Mouse (Mus musculus): ENCODE data around the gene Large2.
"Not testable (repeated sequence)": the region's sequence is repeated elsewhere in the genome, so short reads cannot be mapped to it uniquely, and the experiment has no call there.

The Large2 gene

DNA sequence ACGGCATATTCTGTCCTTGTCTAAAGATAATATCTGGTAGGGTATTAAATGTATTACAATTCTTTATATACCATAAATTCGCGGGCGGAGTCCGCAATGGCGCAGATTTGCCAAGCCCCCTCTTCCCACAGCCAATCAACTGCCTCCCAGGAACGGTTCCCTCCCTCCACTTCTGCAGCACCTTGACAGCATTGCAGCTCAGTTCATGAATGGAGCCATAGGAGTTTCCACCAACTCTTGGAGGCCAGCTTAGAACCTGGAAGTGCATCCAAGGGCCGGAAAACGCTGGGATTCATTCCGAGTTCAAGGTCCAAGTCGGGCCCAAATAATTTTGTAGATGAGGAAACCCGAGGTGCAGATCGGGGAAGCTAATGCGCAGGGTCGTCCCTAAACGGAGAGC, at the start of gene Large2, which contains the start of gene Pex16:
Gene Large2, minus strand, starts transcription at position 356 of the 400 bp plus-strand sequence.
Gene Pex16, plus strand, starts transcription at position 163 of the 400 bp plus-strand sequence.
- peak; percentile 77 for DNase-seq (ENCODE audit: low read depth)

DNA sequence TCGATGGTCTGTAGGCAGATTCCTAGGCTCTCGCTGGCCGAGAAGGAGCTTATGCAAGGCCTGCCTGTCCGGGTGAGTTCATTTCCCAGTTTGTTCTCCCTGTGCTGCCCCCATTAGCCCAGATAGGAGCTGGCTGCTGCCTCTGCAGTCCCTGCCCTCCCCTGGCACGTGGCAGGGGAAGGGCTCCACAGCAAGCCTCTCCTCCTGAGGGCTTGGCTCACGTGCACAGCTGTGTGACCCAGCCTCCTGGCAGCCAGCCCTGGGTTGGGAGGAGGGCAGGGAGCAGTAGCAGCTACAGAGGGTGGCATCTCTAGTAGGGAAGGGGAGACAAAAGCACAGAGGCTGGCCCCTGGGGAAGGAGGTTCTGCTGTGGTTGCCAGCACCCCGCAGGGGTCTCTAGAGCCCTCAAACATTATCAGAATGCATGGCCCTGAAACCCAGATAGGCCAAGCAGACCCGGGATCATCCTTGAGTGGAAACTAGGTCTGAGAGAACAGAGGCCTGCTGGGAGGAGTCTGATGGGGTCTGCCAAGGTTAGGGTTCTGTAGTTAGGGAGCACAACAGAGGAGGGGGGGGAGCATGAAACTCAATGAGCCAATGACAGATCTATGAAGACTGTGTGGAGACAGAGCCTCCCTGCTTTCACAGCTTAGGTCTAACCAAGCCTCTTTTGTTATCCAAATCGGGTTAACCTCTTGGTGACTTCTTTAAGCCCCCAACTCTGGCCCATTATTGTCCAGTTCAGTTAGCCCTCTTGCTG, 49.2 kb upstream of the Large2 start:
- no peak for DNase-seq (ENCODE audit: low read depth)

DNA sequence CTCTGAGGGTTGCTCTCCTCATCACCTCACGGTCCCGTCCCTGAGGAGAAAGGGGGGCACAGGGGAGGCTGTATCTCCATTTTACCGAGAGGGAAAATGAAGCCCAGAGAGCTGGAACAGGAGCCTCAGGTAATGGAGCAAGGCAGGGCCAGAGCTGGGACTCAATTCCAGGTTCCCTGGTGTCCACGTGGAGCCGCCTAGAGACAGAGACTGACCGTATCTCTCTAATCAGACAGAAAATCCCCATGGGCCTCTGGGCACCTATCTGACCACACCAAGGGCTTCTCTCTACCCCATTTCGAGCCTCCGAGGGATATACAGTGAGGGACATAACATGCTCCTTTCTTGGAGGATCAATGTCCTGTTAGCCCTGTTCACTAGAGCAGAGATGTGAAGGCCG, 48.5 kb upstream of the Large2 start:
- DNase-seq (ENCODE audit: low read depth): no peak

DNA sequence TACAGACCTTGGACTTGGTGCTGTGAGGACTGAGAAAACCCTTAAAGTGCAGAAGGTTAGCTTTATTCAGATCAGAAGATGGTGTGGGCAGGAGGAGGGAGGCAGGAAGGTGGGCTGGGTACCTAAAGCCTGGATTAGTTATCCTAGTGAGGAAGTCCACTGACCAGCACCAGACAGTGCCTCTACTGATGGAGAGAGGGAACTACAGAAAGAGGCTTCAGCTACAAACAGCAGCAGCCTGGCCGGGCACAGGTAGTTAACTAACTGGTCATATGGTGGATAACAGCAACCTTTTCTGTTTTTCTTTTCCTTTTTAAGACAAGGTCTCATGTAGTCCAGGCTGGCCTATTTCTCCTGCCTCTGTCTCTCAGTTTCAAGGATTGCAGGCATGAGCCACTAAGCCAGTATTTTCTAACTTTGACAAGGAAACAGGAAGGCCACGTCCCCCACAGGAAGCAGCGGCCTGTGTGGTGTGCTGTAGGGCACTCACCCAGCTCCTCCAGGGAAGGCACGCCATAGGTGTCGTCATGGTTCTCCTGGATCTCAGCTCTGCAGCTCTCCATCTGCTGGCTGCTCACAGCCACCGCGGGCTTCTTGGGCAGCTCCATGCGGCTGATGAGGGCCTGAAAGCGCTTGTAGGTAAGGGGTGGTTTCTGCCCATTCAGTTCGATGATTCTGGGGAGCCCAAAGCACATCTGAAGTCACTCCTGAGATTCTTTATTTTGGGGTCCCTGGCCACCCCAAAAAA, 47.9 kb upstream of the Large2 start:
- DNase-seq (ENCODE audit: low read depth): peak; percentile 38

DNA sequence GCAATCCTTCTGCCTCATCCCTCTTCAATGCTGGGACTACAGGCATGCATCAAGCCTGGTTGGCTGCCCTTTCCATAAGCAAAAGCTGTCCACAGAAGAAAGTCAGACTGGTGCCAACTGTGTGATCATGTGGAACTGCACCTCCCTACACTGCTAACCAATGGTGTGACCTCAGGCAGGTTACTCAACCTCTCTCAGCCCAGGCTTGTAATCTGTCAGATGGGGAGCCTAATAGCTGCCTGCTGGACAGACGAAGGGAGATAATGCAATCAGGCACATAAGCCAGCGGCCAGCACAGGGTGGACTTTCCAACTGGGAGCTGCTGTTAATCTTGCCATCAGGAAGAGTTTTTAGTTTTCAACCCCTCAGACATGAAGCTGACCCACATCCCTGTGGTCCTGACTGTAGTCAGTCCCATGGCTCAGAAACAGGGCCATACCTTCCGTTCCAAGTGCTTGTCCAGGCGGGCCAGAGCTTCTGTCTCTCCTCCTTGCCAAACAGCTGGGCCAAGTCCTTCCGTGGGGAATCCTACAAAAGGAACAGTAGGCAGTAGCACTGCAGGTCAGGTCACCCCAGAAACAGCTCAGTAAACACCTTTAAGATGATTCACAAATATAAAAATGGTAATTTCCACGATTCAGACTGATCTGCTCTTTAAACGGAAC, 47.2 kb upstream of the Large2 start:
- no peak for DNase-seq (ENCODE audit: low read depth)

DNA sequence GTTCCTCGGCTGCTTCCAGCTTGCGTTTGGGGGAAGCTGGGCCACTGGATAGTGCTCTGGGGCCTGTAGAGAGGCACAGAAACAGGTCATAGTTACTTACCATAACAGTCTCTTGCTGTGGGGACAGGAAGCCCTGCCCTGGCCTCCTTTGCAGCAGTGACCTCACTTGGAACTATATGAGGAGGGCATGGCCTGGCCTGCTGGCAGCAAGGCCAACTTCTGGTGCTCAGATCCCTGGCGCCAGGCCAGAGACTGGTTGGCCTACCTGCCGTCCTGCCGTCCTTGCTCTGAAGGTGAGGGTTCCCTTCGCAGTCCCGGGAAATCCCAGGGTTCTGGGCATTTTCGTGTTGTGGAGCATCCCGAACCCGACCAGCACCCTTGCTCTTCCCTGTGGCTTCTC, 37.0 kb upstream of the Large2 start:
- DNase-seq (ENCODE audit: low read depth): no peak

DNA sequence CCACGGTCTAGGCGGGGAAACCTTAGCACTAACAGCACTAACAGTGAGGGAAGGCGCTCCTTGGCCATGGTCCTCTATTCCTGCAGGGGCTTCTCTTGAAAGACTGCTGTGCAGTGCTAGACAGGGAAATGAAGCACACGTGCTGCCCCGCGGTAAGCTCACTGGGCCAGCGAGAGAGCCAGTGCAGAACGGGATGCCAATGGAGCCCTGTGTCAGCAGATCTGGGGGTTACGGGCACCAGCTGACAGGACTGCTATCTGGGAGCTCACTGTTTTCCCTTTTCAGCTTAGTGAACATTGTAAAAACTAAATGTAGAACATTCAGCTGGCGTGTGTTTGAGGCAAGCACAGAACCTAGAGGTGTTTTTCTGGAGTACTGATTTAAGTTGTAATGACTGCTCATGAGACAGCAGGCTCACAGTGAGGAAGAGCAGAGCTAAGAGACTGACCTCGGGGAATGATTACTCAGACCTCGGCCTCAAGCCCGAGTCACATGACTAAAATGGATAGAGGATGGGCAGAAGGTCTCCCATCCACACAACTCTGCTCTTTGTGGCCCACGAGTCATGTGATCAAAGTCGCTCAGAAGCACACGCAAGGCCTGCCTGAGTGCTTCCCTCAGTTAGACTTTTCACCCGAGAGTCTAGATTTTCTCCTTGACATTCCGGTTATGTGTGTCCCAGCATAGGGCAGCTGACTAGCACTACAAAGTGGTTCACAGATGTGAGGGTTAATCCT, 33.8 kb upstream of the Large2 start:
- DNase-seq (ENCODE audit: low read depth): no peak

DNA sequence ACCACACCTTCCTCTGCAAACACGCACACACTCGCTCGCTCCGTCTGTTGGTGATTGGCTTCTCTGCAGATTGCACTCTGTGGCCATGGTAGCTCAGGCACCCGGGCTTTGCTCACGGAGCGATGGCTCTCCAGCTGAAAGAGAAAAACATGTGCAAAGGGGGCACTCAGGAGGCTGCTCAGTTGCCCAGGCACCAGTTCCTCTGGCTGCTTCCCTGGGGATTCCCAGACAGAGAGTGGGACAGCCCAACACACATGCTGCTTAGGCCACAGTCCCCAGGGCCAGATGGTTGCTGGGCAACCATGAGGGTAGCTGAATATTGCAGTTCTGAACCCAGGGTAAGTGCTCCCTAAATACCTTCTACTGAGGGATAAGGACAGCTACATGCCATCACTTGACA, 31.0 kb upstream of the Large2 start:
- no peak for DNase-seq (ENCODE audit: low read depth)

DNA sequence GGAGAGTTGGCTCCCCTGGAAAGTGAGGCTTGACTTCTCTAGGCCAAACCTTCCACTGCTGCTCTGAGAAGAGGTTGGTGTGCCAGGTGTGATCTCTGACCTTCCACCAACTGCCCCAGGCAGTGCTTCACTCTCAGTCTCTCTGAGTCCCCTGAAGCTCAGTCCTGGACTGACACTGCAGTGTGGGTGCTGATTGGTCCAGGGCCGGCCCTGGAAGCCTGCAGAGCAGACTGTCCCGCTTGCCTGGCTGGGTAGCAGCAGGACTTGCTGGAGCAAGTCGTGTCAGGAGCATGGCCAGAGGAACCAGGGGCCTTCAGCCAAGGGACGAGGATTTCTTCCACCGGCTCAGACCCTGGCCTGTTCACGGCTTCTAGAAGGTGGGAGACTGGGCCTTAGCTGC, 30.1 kb upstream of the Large2 start:
- no peak for DNase-seq (ENCODE audit: low read depth)

DNA sequence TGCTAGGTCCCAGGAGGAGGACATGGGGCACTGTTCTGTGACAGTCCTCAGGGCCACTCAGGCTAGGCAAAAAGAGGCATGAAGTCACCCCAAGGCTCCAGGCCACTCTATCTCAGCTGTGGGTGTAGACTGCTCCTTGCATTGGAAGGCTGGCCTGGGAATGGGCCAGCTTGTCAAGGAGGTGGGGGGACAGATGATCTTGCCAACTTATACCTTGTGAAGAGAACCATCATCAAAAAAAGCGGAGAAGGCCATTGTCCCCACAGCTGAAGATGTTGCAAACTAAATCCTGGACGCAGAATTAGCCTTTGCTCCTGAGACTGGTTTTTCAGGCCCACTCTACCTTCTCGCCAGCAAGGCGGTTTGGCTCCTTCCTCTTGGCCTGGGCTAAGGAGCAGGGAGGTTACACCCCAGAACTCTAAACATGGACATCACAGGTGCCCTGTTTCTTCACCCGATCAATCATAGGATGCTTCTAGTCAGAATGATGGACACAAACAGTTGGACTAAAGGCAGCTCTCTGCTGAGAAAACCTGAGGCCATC, 29.2 kb upstream of the Large2 start:
- DNase-seq (ENCODE audit: low read depth): no peak

DNA sequence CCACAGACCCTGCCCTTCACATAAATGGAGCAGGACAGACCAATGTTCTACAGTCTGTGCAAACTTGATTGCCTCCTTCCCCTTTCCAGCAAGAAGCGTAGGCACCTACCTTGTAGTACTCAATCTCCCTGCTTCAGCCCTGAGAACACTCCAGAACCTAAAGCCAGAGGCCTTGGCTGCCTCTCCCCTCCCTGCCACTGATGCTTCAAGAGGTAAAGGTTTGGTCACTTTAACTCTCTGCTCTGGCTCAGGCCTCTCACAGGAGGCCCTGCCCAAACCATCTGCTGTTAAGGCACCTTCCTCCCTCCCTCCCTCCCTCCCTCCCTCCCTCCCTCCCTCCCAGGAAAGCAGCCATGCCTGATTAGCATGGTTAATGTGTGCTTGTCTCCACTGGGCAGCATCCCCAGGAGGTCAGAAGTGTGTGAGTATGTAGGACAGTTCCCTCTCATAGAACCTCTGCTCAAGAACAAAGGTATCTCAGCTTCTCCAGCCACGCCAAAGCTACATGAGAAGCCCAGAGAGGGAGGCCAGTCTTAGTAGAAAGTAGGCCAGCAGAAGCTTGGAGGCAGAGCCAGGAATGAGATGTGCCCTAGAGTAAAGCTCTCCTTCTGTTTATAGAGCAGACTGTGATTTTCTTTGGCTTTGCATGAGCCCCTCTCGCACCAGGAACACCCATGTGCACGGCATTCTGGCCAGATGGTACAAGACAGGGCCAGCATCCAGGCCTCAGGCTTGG, 28.1 kb upstream of the Large2 start:
- DNase-seq (ENCODE audit: low read depth): no peak

DNA sequence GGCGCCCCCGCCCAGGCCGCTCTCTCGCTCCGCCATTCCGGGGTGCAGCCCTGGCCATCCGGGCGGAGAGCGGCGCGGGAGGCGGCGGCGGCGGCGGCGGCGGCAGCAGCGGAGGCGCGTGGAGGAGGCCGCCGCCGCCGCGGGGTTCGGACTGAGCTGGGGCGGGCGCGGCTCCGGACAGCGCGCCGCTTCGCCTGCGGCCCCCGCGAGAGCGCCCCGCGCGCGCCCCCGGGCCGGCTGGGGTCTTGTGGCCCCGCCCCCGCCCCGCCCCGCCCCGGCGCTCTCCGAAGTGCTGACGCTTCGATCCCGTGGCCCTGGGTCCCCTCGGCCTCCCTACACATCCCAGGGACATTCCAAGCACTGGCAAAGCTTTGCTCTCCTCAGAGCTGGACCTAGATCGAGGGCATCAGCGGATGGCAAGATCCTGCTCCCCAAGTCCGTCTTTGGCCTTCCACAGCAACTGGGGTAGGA, 26.5 kb upstream of the Large2 start, which contains the start of gene Mapk8ip1:
Gene Mapk8ip1, minus strand, starts transcription at position 173 of the 471 bp plus-strand sequence.
- no peak for DNase-seq (ENCODE audit: low read depth)

DNA sequence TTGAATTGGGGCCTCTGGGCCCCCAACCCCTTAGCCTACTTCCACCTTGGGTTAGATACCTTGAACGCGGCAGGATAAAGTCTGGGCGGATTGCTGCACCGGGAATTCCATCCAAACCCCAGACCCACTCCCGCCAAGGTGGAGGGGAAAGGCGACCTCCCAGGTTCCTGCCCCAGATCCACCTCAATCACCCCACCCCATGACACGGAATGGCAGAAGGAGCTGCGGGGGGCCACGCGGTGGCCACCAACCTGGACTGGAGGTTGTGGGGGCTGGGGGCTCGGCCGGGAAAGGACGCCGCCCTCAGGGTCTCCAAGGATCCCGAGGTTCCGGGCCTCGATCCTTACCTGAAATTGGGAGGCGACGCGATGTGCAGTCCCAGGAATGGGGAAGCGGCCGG, 26.0 kb upstream of the Large2 start:
- DNase-seq (ENCODE audit: low read depth): no peak

DNA sequence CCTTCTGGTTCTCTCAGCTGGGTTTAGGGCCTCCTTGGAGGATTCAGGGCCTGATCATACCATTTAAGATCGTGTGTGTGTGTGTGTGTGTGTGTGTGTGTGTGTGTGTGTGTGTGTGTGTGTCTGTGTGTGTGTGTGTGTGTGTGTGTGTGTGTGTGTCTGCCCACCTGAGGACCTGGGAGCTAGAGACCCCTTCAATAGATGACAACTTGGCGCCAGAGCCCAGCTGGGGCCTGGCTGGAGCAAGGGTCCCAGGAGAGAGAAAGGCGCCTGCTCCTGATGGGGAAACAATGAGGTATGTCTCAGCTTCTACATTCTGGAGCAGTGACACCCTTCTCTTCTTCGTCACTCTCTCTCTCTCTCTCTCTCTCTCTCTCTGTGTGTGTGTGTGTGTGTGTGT, 25.2 kb upstream of the Large2 start:
- not testable (repeated sequence) for DNase-seq (ENCODE audit: low read depth)

DNA sequence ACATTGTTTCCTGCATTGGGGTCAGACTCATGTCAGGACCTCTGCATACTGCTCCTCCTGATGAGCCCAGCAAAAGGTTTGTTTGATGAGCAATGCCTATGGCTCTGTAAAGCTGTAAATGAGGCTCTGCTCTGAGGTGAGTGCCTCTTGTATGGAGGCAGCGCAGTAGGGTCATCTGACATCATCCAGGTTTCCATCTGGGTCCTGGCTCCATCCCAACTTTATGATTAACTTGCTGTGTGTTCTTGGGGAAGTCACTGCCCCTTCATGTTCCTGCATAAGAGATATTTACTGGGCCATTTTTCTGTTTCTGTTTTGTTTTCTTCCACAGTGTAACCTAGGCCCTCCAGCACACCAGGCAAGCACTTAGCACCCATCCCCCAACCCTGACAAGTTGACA, 22.8 kb upstream of the Large2 start:
- DNase-seq (ENCODE audit: low read depth): no peak

DNA sequence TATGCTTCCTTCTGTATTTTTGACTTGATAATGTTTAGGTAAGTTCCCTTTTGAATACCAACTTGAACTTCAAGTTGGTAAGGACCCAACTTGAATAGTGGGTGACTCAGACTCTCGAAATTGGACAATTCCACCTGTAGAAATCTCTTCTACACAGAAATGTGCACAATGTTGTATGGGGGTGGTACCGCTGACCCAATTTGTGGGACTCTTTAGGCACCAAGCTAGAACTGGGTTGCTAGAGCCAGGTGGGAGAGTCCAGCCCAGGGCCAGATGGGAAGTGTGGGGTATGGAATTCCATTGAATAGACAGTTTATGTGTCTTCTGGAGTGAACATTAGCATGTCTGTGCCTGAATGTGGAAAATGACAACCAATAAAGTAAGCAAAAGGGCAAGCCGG, 20.9 kb upstream of the Large2 start:
- DNase-seq (ENCODE audit: low read depth): no peak

DNA sequence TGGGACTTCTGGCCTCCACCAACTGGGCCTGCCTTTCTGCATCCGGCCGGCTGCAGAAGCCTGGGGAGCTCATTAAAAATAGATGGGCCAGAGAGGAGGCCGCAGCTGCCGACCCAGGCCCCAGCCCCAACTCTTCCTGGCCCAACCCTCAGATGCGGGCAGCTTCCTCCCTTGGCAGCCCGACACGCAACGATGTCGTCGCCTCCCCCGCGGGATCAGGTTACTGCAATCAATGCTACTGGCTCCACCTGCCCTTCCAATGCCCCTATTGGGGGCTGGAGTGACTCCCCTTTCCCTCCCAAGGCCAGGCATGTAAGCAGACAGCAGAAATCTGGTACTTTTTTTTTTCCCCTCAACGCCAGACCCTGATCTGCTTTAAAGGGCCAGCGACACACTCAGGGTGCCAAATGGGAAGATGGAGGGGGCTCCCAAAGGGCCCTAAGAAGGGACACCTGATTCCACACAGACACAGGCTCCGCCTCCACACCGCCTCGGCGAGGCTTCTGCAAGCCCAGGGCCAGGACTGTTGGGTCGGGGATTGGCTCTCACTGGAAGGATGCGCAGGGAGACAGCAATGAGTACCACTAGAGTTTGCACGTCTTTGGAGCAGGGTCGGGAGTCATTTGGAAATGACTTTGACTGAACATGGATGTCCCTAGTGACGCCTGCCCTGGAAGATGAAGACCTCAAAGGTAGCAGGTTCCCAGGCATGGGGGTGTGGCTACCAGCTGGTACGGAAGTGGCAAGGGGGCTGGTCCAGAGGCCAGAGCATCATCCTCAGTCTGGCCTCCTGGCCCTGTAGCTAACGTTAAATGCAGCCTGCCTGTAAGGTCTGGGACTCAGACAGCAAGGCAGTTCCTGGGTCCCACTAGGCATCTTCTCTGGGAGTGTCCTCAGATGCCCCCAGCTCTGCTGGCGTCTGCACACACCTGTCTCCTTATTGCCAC, 17.9 kb upstream of the Large2 start:
- peak; percentile 55 for DNase-seq (ENCODE audit: low read depth)

DNA sequence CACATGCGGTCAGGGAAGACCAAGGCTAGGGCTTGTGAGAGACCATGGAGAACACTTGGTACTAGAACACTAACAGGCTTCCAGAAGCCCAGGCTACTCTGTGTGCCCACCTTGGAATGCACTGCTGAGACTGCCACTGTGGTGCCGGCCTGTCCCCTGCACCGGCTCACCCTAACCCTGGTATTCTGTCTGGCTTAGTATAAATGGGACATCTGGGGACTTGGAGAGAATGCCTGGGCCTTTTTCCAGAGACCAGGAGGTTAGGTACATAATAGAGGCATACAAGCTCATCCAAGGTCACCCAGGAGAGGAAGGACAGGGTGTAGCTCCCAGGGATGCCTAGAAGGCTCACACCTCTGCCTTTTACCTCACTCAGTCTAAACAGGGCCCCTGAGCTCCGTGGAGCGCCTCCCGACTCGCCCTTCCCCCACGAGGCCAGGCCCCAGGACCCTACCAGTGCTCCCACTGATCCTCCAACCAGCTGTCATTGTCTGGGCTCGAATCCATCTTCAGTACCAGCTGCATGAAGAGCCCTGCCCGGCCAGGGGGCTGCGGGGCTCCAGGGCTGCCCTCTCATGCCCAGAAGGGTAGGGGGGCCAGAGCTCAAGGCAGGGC, 17.1 kb upstream of the Large2 start:
- no peak for DNase-seq (ENCODE audit: low read depth)

DNA sequence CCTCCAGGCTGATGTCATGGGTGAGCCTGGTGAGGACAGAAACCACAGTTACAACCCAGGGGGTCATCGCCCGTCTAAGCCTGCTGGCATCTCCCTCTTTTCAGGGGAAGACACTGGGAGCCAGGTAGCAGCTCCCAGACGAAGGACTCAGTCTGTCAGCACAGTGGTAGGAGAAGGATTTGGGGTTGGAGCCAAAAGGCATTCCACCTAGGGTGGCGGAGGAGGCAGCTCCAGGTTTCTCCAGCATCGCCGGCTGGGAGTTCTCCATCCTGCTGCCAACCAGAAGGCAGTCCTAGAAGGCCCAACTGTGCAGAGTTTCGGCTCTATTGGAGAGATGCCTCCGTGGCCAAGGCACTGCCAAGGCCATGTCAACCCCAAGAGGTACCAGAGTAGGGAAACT, 16.4 kb upstream of the Large2 start:
- no peak for DNase-seq (ENCODE audit: low read depth)
